Comparison of ENCODE assay signal across 13 mouse cellular contexts in genomic region chr3:102165536-102166286, GRCm38 (mm10). TPM values are rescaled to one million over a fixed set of nuclear protein-coding genes. Genes with fewer than 3 reads are reported as not detected.
DNase-seq lines count a peak whose midpoint lies in the region; TF ChIP-seq lines count a peak whose summit lies in the region.
"Had no signal": no experiment of that assay in that cellular context is flagged by ENCODE, and none has a peak within 500 bp of the region (broad histone marks: within the 10 kb centered on the region; RNA-seq: fewer than 3 reads in every experiment).

No protein-coding gene starts in this region.

- 86% methylated on average over 21 of the region's 21 CpGs for WGBS in embryonic facial prominence, embryonic 10.5 days

- peak; percentile 95 for DNase-seq in heart, adult 11 months
- DNase-seq in heart, postnatal 36 days, result no peak
- DNase-seq in embryonic facial prominence, embryonic 10.5 days (ENCODE audit: low spot score), result no peak
- peak; percentile 28 for DNase-seq in lung, postnatal 14 days
- DNase-seq in left cerebral cortex, adult 9 months (ENCODE audit: low spot score in 2 of 2), result no peak
- no peak for DNase-seq in thymus, postnatal 14 days
- no peak for DNase-seq in ovary, adult 18-20 months (ENCODE audit: low spot score)
- DNase-seq: adrenal gland, postnatal 10 days; B cell, adult 2 months; right cerebral cortex, adult 18-20 months had no signal

- peak overlapping the region; percentile 45 for H3K27ac ChIP-seq in embryonic facial prominence, embryonic 10.5 days (replicated peaks)
- H3K27ac ChIP-seq: embryonic facial prominence, embryonic 12.5 days; midbrain, embryonic 15.5 days had no signal

- H3K36me3 ChIP-seq in E14TG2a.4 (ENCODE audit: insufficient read depth, low read length), result peaks cover 41% of the 10 kb centered on the region
- H3K36me3 ChIP-seq in embryonic facial prominence, embryonic 10.5 days (replicated peaks), result peaks cover 42% of the 10 kb centered on the region
- H3K36me3 ChIP-seq: midbrain, embryonic 15.5 days had no signal

- peaks cover 74% of the 10 kb centered on the region for H3K4me1 ChIP-seq in E14TG2a.4 (replicated peaks; ENCODE audit: low read depth, low read length)
- peaks cover 21% of the 10 kb centered on the region for H3K4me1 ChIP-seq in embryonic facial prominence, embryonic 10.5 days

- peak overlapping the region; percentile 81 for H3K4me3 ChIP-seq in E14TG2a.4 (replicated peaks; ENCODE audit: low read length)
- peak overlapping the region; percentile 21; the same call in 1 of the 2 replicates for H3K4me3 ChIP-seq in embryonic facial prominence, embryonic 10.5 days
- H3K4me3 ChIP-seq: embryonic facial prominence, embryonic 12.5 days; midbrain, embryonic 15.5 days had no signal

- H3K27me3 ChIP-seq in E14TG2a.4 (ENCODE audit: insufficient read depth, low read length), result no peaks in the 10 kb centered on the region
- H3K27me3 ChIP-seq in embryonic facial prominence, embryonic 10.5 days (replicated peaks; ENCODE audit: low read depth, poor library complexity, severe bottlenecking), result peaks cover 12% of the 10 kb centered on the region
- H3K27me3 ChIP-seq: embryonic facial prominence, embryonic 12.5 days; midbrain, embryonic 15.5 days had no signal

- TF ChIP-seq CTCF in E14TG2a.4 (conservative IDR thresholded peaks at IDR 0.05; ENCODE audit: low read length), result no peak

- intact Hi-C loops in heart, postnatal 36 days (cut with DNase I), result loop anchor here (5.0 kb wide), 1 partner anchor 37 kb away; the partner anchor contains the start of gene Vangl1

- H3K9me3 ChIP-seq in E14TG2a.4 (ENCODE audit: low read length), result peaks cover 12% of the 10 kb centered on the region
- H3K9me3 ChIP-seq in embryonic facial prominence, embryonic 10.5 days, result no peaks in the 10 kb centered on the region
- H3K9me3 ChIP-seq: embryonic facial prominence, embryonic 12.5 days; midbrain, embryonic 15.5 days had no signal

RNA-seq across cellular contexts. Expression of gene Vangl1, which starts 38.8 kb away (rescaled TPM):
- total RNA-seq in heart, postnatal 36 days (2021), result 10 to 100 TPM; 10.8 to 14.2 TPM
- polyA plus RNA-seq in embryonic facial prominence, embryonic 10.5 days (2016; fragmentation: Nextera tagmentation; extraction: Ambion mirVana), result 12.9 and 13.3 TPM in 2 replicates

Comparison
In these comparisons a context has a peak if more than half of its experiments do, and no peak if none do; other contexts are left out.
1. DNase-seq: peak in heart, adult 11 months (single experiment) and lung, postnatal 14 days (single experiment); none in heart, postnatal 36 days (0 of 2), embryonic facial prominence, embryonic 10.5 days (single experiment), left cerebral cortex, adult 9 months (0 of 2), thymus, postnatal 14 days (single experiment) and ovary, adult 18-20 months (single experiment).